Mouse (Mus musculus) E14TG2a.4 (cell line): ENCODE data around the gene Wfdc6b.
"Not testable (repeated sequence)": the region's sequence is repeated elsewhere in the genome, so short reads cannot be mapped to it uniquely, and the experiment has no call there.

Experiments used
- H3K27me3 ChIP-seq: 2 replicates; pipeline ENCODE4 v1.6.1; 2014; ENCODE audit warnings: low read length, control low read depth; ENCODE audit not compliant: insufficient read depth
- H3K36me3 ChIP-seq: 2 replicates; pipeline ENCODE4 v1.6.1; 2014; ENCODE audit warnings: low read length, control low read depth; ENCODE audit not compliant: insufficient read depth
- H3K4me1 ChIP-seq: replicated peaks from 2 replicates; pipeline ENCODE4 v1.6.1; 2014; ENCODE audit warnings: low read depth, low read length, control low read depth
- H3K4me3 ChIP-seq: replicated peaks from 2 replicates; pipeline ENCODE4 v1.5.1; 2014; ENCODE audit warnings: mild to moderate bottlenecking, low read length
- H3K9me3 ChIP-seq: 2 replicates; pipeline ENCODE4 v1.6.1; 2014; ENCODE audit warnings: low read length, control low read depth
- CTCF ChIP-seq: conservative IDR thresholded peaks from 2 replicates; pipeline ENCODE4 v1.5.1; 2014; ENCODE audit warnings: low read length
- NANOG ChIP-seq: IDR thresholded peaks from 2 replicates; pipeline ENCODE4 v1.6.1; 2014; ENCODE audit warnings: borderline replicate concordance, low read length, mixed read lengths
- POU5F1 ChIP-seq: IDR thresholded peaks from 2 replicates; pipeline ENCODE4 v1.6.1; 2014; ENCODE audit warnings: low read length, borderline replicate concordance

Wfdc6b gene

GRCm38 (mm10) chr2:164613471-164613870, at the start of gene Wfdc6b, which contains the start of gene Wfdc8:
Gene Wfdc6b, plus strand, starts transcription at chr2:164613522.
Gene Wfdc8, minus strand, starts transcription at chr2:164613626.
- H3K9me3 ChIP-seq, H3K36me3 ChIP-seq, H3K4me1 ChIP-seq, H3K4me3 ChIP-seq, H3K27me3 ChIP-seq: not testable (repeated sequence)

- Histone ChIP-seq H3K36me3 (peaks cover 43% of the 10 kb centered on the region), H3K4me1 (peaks cover 46% of the 10 kb centered on the region), H3K4me3 (peak overlapping the region; percentile 75; the same call in 1 of the 2 replicates), H3K9me3 (peaks cover 7% of the 10 kb centered on the region), H3K27me3 (peaks cover 17% of the 10 kb centered on the region)
- TF ChIP-seq NANOG (no peak), CTCF (no peak), POU5F1 (no peak)
Observed at GRCm38 (mm10) chr2:164564346-164564745, 49.0 kb upstream of the Wfdc6b start.

- peak; percentile 74 for TF ChIP-seq CTCF
- TF ChIP-seq POU5F1, result no peak
- Histone ChIP-seq H3K4me1 (peaks cover 38% of the 10 kb centered on the region), H3K27me3 (peaks cover 23% of the 10 kb centered on the region), H3K36me3 (peaks cover 43% of the 10 kb centered on the region), H3K4me3 (no peak overlapping the region), H3K9me3 (peaks cover 7% of the 10 kb centered on the region)
Observed at GRCm38 (mm10) chr2:164566997-164567396, 46.3 kb upstream of the Wfdc6b start.

GRCm38 (mm10) chr2:164567460-164567859, 45.9 kb upstream of the Wfdc6b start:
- peaks cover 23% of the 10 kb centered on the region for H3K27me3 ChIP-seq
- no peak for TF ChIP-seq NANOG
- H3K4me1 ChIP-seq, result peaks cover 35% of the 10 kb centered on the region
- peaks cover 7% of the 10 kb centered on the region for H3K9me3 ChIP-seq
- no peak overlapping the region for H3K4me3 ChIP-seq
- peaks cover 43% of the 10 kb centered on the region for H3K36me3 ChIP-seq

- not testable (repeated sequence) for H3K9me3 ChIP-seq, H3K27me3 ChIP-seq, H3K4me3 ChIP-seq, H3K4me1 ChIP-seq, H3K36me3 ChIP-seq
Observed at GRCm38 (mm10) chr2:164573359-164573758, 40.0 kb upstream of the Wfdc6b start, which contains the start of gene Spint3. Gene Spint3, minus strand, starts transcription at chr2:164573459.

- not testable (repeated sequence) for H3K4me1 ChIP-seq, H3K4me3 ChIP-seq, H3K27me3 ChIP-seq, H3K9me3 ChIP-seq, H3K36me3 ChIP-seq
Observed at GRCm38 (mm10) chr2:164585025-164585725, 28.1 kb upstream of the Wfdc6b start, which contains the start of gene Wfdc6a. Gene Wfdc6a, minus strand, starts transcription at chr2:164585447.

GRCm38 (mm10) chr2:164592014-164592413, 21.3 kb upstream of the Wfdc6b start:
- H3K4me1 ChIP-seq, result peaks cover 17% of the 10 kb centered on the region
- no peaks in the 10 kb centered on the region for H3K27me3 ChIP-seq
- no peaks in the 10 kb centered on the region for H3K9me3 ChIP-seq
- TF ChIP-seq POU5F1, result no peak
- no peak for TF ChIP-seq NANOG
- TF ChIP-seq CTCF, result peak; percentile 30; the same call in 1 of the 2 replicates
- H3K36me3 ChIP-seq, result no peaks in the 10 kb centered on the region
- H3K4me3 ChIP-seq, result no peak overlapping the region

GRCm38 (mm10) chr2:164593494-164593893, 19.8 kb upstream of the Wfdc6b start, which contains the start of gene Eppin:
Gene Eppin, minus strand, starts transcription at chr2:164593594.
- no peaks in the 10 kb centered on the region for H3K36me3 ChIP-seq
- TF ChIP-seq NANOG (no peak), CTCF (no peak), POU5F1 (no peak)
- H3K4me3 ChIP-seq, result no peak within 1 kb of the TSS
- no peaks in the 10 kb centered on the region for H3K9me3 ChIP-seq
- H3K27me3 ChIP-seq, result no peaks in the 10 kb centered on the region
- H3K4me1 ChIP-seq, result peaks cover 17% of the 10 kb centered on the region

- peaks cover 4% of the 10 kb centered on the region; the same call in 1 of the 2 replicates for H3K27me3 ChIP-seq
- TF ChIP-seq CTCF, result peak; percentile 59
- no peak for TF ChIP-seq POU5F1
- no peak for TF ChIP-seq NANOG
- H3K4me1 ChIP-seq, result no peaks in the 10 kb centered on the region
- H3K36me3 ChIP-seq, result no peaks in the 10 kb centered on the region
- H3K4me3 ChIP-seq, result no peak overlapping the region
- no peaks in the 10 kb centered on the region for H3K9me3 ChIP-seq
Observed at GRCm38 (mm10) chr2:164600179-164600578, 13.1 kb upstream of the Wfdc6b start.
